Mouse (Mus musculus) kidney, adult 2 months (tissue): ENCODE measurements around the gene Fam171b.

Experiments used
- CTCF ChIP-seq: fragments of 200-500 bp; conservative IDR thresholded peaks from 2 replicates; pipeline ENCODE4 v1.5.1; 2011; ENCODE audit warnings: low read depth, mild to moderate bottlenecking, control low read depth, low read length, moderate library complexity, mixed read lengths; ENCODE audit not compliant: insufficient read depth, insufficient read length
- POLR2A ChIP-seq: fragments of 200-500 bp; IDR thresholded peaks from one replicate; pipeline ENCODE4 v1.6.1; 2011; ENCODE audit warnings: low read depth, low read length, control low read depth

- TF ChIP-seq CTCF = no peak
- TF ChIP-seq POLR2A = no peak
Measured at GRCm38 (mm10) chr2:83766878-83767277, 45.6 kb upstream of the Fam171b start.
